Mouse (Mus musculus) megakaryocyte-erythroid progenitor cell, adult 5-6 weeks (primary cell): ENCODE measurements around the gene Mrps14. TPM values are rescaled to one million over a fixed set of nuclear protein-coding genes. Genes with fewer than 3 reads are reported as not detected.

ENCODE experiments used
- ATAC-seq: replicated peaks from 2 replicates; pipeline ENCODE4 v1.8.0; 2016; ENCODE audit warnings: mild to moderate bottlenecking, inconsistent platforms; ENCODE audit not compliant: severe bottlenecking, poor library complexity, low FRiP score, low TSS enrichment
- total RNA-seq, 2 experiments: library from RNA; stranded (forward) in 1 of 2; stranded (reverse) in 1 of 2; fragments of 200-1000, 215-1000 nt in 1 of 2; fragments of >200 nt in 1 of 2; fragmentation: Nextera tagmentation in 1 of 2; gene quantifications; 2 replicates each; pipeline ENCODE4 v1.2.3; 2014 to 2017

The Mrps14 gene
- total RNA-seq (2014; fragmentation: Nextera tagmentation) (103 and 153 TPM in 2 replicates), total RNA-seq (2017) (113 and 118 TPM in 2 replicates)

DNA sequence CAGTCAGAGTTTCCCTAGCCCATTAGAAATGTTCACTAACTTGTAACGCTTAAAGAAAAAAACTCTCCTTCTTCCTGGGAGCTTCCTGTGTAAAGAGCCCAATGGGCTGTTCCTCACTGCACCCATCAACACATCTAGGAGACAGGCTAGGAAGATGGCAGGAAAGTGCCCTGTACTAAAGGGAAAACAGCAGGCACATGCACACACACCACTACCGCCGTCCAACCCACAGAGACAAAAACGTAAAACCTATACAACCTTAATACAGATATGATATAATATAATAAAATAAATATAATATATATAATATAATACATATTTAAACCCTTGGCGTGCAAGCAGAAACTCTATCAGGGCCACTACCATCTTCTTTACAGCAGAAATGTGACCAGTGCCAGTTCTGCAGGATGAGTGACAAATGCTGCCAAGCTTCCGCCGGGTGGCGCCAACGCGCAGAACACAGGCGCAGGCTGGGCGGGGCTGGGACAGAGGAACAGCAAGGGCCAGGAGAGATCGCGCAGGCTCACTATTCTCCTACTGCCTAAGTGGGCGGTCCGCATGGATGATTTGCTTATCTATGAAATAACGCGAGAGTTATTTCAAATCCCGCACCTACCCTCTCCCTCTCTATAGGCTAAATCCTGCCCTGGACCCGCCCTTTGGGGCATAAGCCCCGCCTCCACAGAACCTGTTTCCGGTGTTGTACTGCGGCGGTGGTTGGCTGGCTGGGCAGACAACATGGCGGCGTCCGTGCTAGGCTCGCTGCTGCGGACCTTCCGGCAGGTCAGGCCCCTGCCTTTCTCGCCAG is at the start of gene Mrps14:
Gene Mrps14, plus strand, starts transcription at position 687 of the 808 bp plus-strand sequence.
- ATAC-seq = peak; percentile 98

DNA sequence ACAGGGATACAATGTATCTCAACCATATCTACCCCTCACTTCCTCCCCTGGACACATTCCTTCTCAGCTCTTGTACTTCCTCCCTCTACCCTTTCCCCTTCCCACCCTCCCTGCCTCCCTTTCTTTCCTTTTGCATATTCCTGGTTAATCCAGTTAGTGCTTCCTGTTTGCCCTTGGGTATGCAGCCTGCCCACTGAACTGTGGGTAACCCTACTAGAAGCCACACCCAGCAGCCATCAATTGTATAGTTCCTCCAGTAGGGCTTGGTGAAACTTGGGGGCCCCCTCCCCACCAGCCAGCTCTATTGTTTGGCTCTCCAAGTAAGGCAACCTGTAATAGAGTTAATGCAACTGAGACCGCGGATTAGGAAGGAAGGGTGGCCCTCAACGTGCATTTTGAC is 49.4 kb upstream of the Mrps14 start:
- ATAC-seq = no peak

DNA sequence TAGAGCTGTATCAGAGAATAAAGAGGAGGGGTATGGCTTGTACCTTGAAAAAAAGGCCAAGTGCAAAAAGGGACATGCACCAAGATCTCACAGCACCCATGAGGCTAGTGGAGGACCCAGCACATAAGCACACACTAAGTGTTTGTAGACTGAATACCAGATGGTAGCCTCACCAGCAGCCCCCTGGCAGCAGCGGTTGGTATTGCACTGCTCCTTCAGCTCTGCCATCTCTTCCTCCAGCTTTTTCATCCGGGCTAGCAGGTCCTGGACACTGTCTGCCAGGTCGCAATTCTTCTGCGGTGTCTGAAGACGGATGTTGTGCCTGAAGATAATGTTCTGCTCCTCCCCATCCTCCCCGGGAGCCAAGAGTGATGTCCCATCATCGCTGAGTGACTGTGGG is 47.7 kb upstream of the Mrps14 start:
- no peak for ATAC-seq

DNA sequence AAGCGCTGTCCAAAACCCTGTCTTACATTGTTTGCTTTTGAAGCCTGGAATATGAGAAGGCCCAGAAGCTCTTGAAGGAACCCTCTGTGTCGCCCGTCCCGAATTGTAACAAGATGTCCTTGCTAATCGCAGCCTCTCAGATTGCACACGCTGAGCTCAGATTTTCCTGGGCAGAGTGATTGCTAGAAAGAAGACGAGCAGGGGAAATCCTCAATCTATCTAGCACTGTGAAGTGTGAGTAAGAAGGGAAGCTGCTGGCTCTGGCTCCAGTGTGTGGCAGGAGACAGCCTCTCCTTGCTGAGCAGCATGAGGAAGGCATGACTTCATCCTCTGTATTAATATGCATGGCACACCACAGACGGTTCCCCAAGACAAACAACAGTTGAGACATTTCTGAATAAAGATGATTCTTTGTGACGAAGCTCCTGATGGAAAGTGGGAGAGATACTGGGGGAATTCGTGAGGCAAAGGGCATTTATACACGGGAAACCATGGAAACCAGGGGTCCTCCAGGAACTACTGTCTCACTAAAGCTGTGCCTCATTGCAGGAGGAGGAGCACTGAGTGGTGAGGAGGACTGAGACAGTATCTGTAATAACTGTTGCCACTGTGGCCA is 45.6 kb upstream of the Mrps14 start:
- ATAC-seq = no peak

DNA sequence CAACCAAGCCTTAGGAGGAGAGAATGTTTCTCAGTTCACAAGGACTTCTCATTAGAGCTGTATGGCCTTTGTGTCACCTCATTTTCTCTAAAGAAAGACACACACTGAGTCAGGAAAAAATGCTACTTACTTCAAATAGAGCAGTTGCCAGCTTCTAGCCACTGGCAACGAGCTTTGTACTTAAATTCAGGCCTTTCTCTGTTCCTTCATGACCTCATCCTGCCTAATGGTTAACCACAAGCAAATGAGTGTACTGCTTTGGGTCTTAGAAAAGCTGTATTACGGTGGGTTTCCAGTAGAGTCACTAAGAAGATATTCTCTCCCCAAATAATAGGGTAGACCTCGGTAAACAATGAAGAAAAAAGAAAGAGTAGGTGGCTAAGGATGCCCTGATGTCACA is 44.3 kb upstream of the Mrps14 start:
- ATAC-seq = no peak

DNA sequence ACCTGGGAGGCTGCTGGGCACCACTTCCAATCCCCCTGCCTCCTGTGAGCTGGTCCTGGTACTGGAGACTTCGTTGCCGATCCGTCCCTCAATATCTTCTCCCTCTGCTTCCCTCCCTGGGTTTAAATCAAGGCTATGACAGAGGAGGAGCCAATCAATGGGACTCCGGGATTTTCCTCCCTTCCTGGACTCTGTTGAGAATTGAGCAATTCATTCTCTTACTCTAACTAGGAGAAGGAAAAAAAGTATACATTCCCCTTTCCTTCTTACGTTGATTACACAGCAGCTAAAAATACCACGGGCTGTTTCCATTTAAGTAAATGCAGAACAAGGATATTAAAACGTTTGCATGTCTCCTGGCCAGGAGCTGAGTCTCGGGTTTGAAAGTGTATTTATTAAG is 41.5 kb upstream of the Mrps14 start, which contains the start of gene Tnn:
Gene Tnn, minus strand, starts transcription at position 101 of the 400 bp plus-strand sequence.
- ATAC-seq = no peak

DNA sequence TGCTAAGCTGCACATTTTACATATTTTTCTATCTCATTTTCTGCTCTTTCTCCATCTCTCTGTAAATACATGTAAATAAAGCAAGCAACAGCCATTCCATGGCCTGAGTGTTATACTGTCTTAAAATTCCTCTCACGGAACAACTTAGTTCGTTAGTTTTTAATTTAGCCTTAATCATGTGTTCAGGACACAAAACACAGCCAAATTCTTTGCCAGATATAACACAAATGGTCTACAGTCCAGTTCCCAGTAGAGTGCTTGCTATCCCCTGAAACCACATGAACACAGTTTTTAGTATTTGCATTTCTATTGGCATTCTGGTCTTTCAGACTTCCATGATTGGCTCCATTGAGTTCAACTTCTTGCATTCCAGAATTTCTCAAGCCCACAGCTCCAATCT is 36.8 kb upstream of the Mrps14 start:
- no peak for ATAC-seq

DNA sequence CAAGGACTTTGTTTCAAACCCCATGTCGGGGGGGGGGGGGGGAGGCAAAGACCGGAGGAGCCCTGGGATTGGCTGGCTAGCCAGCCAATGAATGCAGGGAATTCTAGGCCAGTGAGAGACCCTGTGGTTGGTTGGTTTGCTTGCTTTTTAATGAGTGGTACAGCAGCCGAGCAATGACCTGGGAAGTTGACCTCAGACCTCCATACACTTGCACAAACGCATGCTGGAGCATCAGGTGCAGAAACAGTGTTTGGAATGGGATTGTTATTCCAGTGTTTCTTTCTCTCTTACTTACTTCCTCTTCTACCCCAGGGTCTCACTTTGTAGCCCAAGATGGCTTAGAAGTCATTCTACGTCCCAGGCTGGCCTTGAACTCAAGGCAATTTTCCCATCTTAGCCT is 28.4 kb upstream of the Mrps14 start:
- no peak for ATAC-seq

DNA sequence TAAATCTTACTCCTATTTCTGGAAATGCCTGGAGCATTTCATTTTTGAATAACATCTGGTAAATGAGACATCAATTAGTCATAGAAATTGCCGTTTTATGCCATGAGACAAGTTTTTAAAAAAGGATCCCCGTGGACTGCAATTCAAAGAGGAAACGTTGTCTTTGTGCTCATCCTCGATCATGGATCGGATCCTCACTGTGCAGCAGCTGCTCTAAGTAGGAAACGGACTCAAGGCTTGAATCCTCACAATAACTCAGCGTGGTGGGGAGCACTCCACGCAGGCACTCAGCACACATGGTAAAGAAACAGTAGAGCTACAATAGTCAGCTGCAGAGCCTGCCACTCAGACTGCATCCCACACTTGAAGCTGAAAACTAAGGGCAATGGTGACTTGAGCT is 18.1 kb upstream of the Mrps14 start:
- ATAC-seq = no peak

DNA sequence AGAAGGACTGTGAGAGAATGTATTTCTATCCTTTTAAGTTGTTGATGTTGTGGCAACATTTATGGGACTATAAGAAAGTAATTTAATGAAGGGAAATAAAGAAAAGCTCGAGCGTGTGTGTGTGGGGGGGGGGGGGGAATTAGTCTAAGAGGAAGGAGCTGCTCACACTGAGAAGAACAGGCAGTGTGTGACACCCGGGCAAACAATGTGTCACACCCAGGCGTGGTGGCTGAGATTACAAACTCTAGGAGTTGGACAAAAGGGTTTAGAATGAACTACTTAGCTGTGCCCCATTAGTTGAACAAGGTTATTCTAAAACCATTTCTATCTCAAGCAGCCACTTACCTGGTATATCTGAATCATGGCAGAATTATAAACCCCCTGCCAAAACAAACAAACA is 13.8 kb upstream of the Mrps14 start:
- ATAC-seq = no peak

DNA sequence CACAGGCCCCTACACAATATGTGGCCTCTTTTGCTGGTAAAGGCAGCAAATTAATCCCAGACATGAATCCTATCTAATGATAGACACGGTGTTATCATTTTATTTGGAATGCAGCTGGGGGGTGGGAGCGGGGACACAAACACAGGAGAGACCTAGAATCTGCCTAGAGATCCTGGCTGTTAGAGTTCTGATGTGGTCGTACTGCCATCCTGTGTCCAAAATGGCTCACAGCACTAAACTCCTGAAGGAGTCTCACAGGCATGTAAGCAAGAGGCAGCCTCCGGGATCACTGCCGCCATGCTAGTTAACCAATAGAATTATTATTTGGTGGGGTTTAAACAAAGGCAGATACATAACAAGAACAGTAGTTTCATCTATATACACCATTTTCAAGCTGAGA is 10.5 kb upstream of the Mrps14 start:
- ATAC-seq = 0 out of 2 replicates have a peak, but pooled peaks have one; percentile 58

DNA sequence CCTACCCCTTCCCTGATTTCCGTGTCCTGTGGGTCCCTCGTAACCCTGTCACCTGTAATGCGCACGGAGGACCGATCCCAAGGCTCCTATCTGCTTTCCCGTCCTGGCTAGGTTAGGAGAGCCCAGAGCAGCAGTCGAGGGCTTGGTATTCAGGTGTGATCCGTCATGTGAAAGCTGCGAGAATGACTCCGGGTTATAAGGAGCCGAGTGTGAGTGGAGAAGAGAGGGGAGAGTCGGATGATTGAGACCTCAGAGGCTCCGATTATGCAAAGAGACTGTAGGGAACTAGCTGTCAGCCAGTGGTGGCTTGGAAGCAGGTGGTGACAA is 285 bp downstream of the Mrps14 start:
- peak; percentile 63 for ATAC-seq

DNA sequence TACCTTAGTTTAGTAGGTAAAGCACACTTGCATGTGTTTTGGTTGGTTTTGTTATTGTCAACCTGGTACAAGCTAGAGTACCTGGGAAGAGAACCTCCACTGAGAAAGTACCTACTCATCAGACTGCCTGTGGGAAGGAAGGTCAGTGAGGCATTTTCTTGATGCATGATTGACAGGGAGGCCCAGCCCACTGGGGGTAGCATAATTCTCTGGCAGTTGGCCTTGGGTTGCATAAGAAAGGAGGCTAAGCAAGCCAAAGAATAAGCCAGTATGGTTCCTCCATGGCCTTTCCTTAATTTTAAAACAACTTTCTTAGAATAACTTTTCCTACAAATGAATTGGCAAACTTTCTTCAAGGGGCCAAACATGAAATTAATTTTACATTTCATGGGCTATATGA is 10.5 kb downstream of the Mrps14 start:
- ATAC-seq = 0 out of 2 replicates have a peak, but pooled peaks have one; percentile 19

DNA sequence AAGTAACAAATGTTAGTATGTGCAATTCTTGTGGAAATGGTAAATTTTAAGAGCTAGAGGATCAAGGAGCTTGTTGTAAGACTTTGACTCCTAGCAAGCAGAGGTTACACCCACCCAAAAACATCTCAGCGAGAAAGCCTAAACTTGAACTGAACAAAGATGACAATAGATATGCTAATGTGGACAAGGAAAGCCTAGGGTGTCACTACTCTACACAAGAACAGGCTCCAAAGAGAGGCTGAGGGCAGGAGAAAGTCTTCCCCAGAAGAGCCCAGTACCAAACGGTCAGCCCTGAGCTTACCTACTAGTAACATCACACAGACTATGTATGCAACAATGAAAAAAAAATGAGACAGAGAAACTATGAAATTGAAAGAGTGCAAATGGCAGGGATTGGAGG is 14.8 kb downstream of the Mrps14 start:
- ATAC-seq = no peak

DNA sequence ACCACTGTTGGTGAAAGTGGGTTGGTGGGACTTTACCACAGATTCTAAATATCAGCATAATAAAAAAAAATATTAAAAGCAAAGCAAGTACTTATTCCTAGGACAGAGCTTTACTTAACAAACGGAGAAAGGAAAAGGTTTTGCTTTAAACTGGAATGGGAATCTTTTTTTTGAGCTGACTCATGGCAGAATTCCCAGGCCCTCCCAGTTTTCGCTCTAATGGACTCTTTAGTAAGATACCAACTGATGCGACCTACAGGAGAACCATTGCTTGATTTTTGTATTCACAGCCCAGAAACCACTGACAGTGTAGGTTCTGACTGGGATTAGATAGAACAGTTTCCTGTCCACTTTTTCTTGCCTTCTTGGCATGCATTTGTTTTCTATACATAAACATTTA is 15.6 kb downstream of the Mrps14 start:
- no peak for ATAC-seq

DNA sequence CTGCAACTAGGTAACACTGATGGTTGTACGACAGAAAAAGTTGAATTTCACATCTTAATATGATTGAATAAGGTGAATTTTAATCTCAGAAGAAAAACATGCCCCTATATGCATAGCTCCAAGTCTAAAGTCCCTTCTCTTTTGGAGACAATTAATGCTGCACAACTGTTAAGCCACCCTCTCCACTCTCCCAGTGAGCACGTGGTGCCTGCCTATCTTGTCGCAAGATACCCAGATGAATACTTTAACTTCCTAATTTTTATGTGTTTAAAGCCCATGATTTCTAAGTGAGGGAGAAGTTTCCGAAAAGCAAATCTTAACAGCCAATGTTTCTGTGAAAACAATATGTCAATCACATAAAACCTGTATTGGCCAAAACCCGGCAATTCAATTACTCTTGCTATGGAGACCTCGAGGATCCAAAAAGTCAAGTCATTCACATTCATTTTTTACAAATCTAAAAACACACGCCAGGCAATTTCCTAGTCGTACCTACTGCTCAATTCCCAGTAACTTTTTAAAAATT is 16.6 kb downstream of the Mrps14 start:
- ATAC-seq = no peak

DNA sequence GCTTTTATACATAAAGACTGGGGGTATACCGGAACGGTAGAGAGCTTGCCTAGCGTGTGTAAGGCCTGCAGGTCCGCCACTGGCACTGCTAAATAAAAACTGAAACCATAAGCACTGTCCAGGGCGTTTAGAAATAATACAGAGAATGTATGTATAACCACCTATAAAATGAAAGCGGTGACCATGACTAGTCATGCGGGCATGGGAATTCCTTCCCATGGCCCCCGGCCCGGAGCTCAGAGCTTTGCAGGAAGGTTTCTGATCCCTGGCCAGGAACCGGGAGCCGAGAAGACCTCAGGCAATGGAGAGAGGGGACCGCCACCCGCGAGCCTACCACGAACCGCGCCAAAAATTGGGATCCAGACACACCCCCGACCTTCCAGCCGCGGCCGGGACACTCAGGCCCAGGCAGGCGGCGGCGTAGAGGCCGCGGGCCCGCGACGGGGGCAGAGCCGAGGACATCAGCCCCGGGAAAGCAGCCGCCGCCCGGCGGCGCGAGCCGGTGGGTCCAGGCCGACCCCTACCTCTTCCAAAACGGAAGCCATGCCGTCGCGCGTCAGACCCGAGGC is 17.2 kb downstream of the Mrps14 start:
- ATAC-seq = peak; percentile 17

DNA sequence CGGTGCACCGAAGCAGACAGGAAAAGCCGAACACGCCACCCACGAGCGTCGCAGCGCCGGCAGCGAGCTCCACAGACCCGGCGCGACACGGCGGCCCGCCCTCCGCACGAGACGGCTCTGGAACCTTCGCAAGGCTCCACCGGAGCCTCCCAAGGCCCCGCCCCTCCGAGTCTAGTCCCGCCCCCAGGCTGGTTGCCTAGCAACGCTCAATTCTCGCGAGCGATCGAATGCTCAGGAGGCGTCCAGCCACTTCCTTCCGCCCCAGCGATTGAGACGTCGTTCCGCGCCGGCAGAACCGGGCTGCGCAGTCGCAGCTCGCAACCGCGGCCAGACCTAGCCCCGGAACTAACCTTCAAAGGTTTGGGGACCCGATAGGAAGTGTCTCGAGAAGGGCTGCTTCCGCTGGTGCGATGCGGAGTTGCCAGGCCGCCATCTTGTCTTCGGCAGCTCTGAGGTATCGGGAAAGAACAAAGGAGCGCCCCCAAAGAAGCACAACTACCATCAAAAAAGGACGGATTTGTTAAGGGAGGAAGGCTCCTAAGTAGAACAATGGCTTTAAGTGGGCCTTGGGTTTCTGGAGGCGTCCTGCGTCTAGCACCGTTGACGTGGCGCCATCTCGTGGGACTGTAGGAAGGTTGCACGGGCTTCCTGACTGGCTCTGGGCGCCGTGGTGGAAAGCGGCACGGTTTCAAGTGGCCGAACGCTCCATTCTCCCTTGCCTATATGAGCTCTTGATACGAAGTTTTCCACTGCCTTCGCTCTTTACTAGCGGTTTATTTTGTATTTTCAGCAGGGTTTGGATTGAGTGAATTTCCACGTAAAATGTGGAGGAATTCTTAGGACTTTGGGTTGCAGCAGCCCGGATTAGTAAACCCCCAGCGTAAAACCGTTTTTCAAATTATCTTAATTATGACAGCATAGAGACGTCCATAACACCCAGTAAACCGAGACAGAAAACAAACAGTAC is 18.0 kb downstream of the Mrps14 start, which contains the start of gene Cacybp:
Gene Cacybp, minus strand, starts transcription at position 173 of the 967 bp plus-strand sequence.
- peak; percentile 90 for ATAC-seq

DNA sequence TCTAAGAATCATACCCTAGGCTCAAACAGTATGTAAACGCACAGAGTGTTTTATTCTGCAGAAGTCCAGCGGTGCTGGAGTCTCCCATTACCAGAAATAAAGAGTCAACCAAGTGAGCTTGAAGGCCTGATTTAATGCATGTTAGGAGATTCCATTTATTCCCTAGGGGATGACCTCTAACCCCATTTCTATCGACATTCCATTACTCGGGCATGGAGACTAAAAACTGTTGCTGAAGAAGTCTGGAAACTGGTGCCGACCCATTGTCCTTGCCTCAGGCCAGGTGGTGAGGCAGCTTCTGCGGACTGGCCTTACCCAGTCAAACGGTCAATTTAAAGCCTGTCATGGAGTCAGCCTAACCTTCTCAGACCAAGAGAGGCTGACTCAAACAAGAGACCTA is 19.2 kb downstream of the Mrps14 start:
- no peak for ATAC-seq
